Comparison of ENCODE assay signal across 9 mouse cellular contexts in the genomic region with DNA sequence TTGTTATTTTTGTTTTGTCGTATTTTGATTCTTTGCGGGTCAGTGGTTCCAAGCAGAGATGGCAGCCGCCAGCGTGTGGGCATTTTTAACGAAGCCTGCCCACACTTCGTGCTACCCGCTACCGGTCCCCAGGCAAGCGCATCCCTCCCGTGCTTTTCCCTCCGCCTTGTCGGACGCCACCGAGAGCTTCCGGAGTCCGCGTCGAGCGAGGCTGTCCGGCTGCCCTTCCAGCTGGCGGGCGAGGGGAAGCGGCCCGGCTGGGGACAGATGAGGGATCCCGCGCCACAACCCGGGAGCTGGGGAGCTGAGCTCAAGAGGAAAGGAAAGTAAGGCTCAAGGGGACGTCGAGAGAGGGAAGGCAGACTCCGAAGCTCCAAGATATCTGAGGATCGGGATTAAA. TPM values are rescaled to one million over a fixed set of nuclear protein-coding genes. Genes with fewer than 3 reads are reported as not detected.
DNase-seq lines count a peak whose midpoint lies in the region; ATAC-seq lines count a peak whose summit lies in the region.
"Had no signal": no experiment of that assay in that cellular context is flagged by ENCODE, and none has a peak within 500 bp of the region (broad histone marks: within the 10 kb centered on the region; RNA-seq: fewer than 3 reads in every experiment).

No protein-coding gene starts in this region.

- H3K4me3 ChIP-seq in heart, embryonic 13.5 days: peak overlapping the region; percentile 42
- H3K4me3 ChIP-seq in intestine, embryonic 14.5 days (ENCODE audit: low read depth, low read length): peak overlapping the region; percentile 19
- peak overlapping the region; percentile 42 for H3K4me3 ChIP-seq in midbrain, embryonic 14.5 days (replicated peaks; ENCODE audit: low read depth, low read length)

- H3K27me3 ChIP-seq in heart, embryonic 13.5 days (replicated peaks): peaks cover 78% of the 10 kb centered on the region
- H3K27me3 ChIP-seq in intestine, embryonic 14.5 days (replicated peaks; ENCODE audit: control insufficient read depth, insufficient read depth, low read length): peaks cover 85% of the 10 kb centered on the region
- peaks cover 59% of the 10 kb centered on the region for H3K27me3 ChIP-seq in midbrain, embryonic 14.5 days (ENCODE audit: control insufficient read depth, insufficient read depth, low read length)
- H3K27me3 ChIP-seq: CH12.LX had no signal

- H3K4me2 ChIP-seq in heart, embryonic 13.5 days: peak overlapping the region; percentile 62
- peak overlapping the region; percentile 39 for H3K4me2 ChIP-seq in intestine, embryonic 14.5 days (ENCODE audit: low read length)
- H3K4me2 ChIP-seq in midbrain, embryonic 14.5 days (ENCODE audit: low read length): peak overlapping the region; percentile 14

- no peaks in the 10 kb centered on the region for H3K9me3 ChIP-seq in heart, embryonic 13.5 days
- no peaks in the 10 kb centered on the region for H3K9me3 ChIP-seq in intestine, embryonic 14.5 days (ENCODE audit: control insufficient read depth, low read length)
- no peaks in the 10 kb centered on the region for H3K9me3 ChIP-seq in midbrain, embryonic 14.5 days (ENCODE audit: control insufficient read depth, low read length)

- no peak for DNase-seq in heart, adult 9 months (ENCODE audit: low spot score in 2 of 2)
- peak; percentile 70 for DNase-seq in embryo, embryonic 10.5 days (ENCODE audit: low spot score)
- peak; percentile 81 for DNase-seq in intestine, embryonic 14.5 days (ENCODE audit: low spot score)
- peak; percentile 56 for DNase-seq in midbrain, embryonic 14.5 days
- DNase-seq in thymus, postnatal 10 days (ENCODE audit: low spot score in 2 of 2): no peak
- no peak for DNase-seq in spleen, postnatal 4 days (ENCODE audit: low spot score in 2 of 2)
- no peak for DNase-seq in right cerebral cortex, postnatal 10 days (ENCODE audit: low spot score in 2 of 2)

- peaks cover 4% of the 10 kb centered on the region; the same call in 1 of the 2 replicates for H3K4me1 ChIP-seq in heart, embryonic 13.5 days
- H3K4me1 ChIP-seq in intestine, embryonic 14.5 days (replicated peaks; ENCODE audit: control insufficient read depth, insufficient read depth, low read length): no peaks in the 10 kb centered on the region
- no peaks in the 10 kb centered on the region for H3K4me1 ChIP-seq in midbrain, embryonic 14.5 days (ENCODE audit: control insufficient read depth, insufficient read depth, low read length)

- WGBS in heart, embryonic 13.5 days: under 1% methylated on average over 31 of the region's 31 CpGs
- 0% methylated on average over 31 of the region's 31 CpGs for WGBS in intestine, embryonic 14.5 days
- under 1% methylated on average over 31 of the region's 31 CpGs for WGBS in midbrain, embryonic 14.5 days

- H3K27ac ChIP-seq in heart, embryonic 13.5 days (replicated peaks): no peak overlapping the region
- H3K27ac ChIP-seq in intestine, embryonic 14.5 days (ENCODE audit: low read depth): no peak overlapping the region
- H3K27ac ChIP-seq in midbrain, embryonic 14.5 days (replicated peaks; ENCODE audit: low read depth, low read length): peak overlapping the region; percentile 89

- H3K36me3 ChIP-seq in heart, embryonic 13.5 days: no peaks in the 10 kb centered on the region
- no peaks in the 10 kb centered on the region for H3K36me3 ChIP-seq in intestine, embryonic 14.5 days (ENCODE audit: control insufficient read depth, insufficient read depth, low read length)
- H3K36me3 ChIP-seq in midbrain, embryonic 14.5 days (ENCODE audit: control insufficient read depth, insufficient read depth, low read length): no peaks in the 10 kb centered on the region

- no peak for ATAC-seq in heart, embryonic 13.5 days (ENCODE audit: extremely low read depth, insufficient number of reproducible peaks, low FRiP score, low TSS enrichment)
- ATAC-seq in intestine, embryonic 14.5 days (replicated peaks; ENCODE audit: low FRiP score, low TSS enrichment, low read depth): 0 out of 2 replicates have a peak, but pooled peaks have one; percentile 25
- no peak; the same call in 1 of the 2 replicates for ATAC-seq in midbrain, embryonic 14.5 days (ENCODE audit: low FRiP score, low TSS enrichment)

- 0 out of 2 replicates have a peak overlapping the region, but pooled peaks have one; percentile 1 for H3K9ac ChIP-seq in heart, embryonic 13.5 days
- no peak overlapping the region for H3K9ac ChIP-seq in intestine, embryonic 14.5 days (ENCODE audit: low read length)
- H3K9ac ChIP-seq in midbrain, embryonic 14.5 days (replicated peaks; ENCODE audit: low read length): peak overlapping the region; percentile 65

RNA-seq across cellular contexts. Expression of a gene that starts 1.1 kb away (rescaled TPM):
- 0.27 and 0.68 TPM in 2 replicates for polyA plus RNA-seq in heart, embryonic 13.5 days (2015; fragmentation: Nextera tagmentation; extraction: Ambion mirVana)
- not detected in 2 replicates for polyA plus RNA-seq in intestine, embryonic 14.5 days (2014; fragmentation: Nextera tagmentation; extraction: Ambion mirVana)
- 239 and 249 TPM in 2 replicates for polyA plus RNA-seq in midbrain, embryonic 14.5 days (2014; fragmentation: Nextera tagmentation; extraction: Ambion mirVana)

Comparison
In these comparisons a context has a peak if more than half of its experiments do, and no peak if none do; other contexts are left out.
1. DNase-seq: peak in embryo, embryonic 10.5 days (single experiment), intestine, embryonic 14.5 days (single experiment) and midbrain, embryonic 14.5 days (single experiment); none in heart, adult 9 months (0 of 2), thymus, postnatal 10 days (0 of 2), spleen, postnatal 4 days (0 of 2) and right cerebral cortex, postnatal 10 days (0 of 2).
2. RNA of a gene that starts 1.1 kb away (polyA plus RNA-seq): 239 to 249 TPM in midbrain, embryonic 14.5 days; 0.27 to 0.68 TPM in heart, embryonic 13.5 days and not detected in intestine, embryonic 14.5 days; every median in the first group is over 100 times any median in the second.
3. Peak in every context shown above with its lines, with median percentiles within 50 percentile points of each other: H3K4me2 ChIP-seq and H3K4me3 ChIP-seq.